Mouse (Mus musculus) myocyte (in vitro differentiated cells): ENCODE results near the gene Rbfox1.

Experiments
- E2F4 ChIP-seq: IDR thresholded peaks from one replicate; pipeline ENCODE4 v1.6.1; 2011; ENCODE audit warnings: mild to moderate bottlenecking, control low read depth, moderate library complexity; ENCODE audit not compliant: insufficient read depth
- MAX ChIP-seq: IDR thresholded peaks from one replicate; pipeline ENCODE4 v1.6.1; 2011; ENCODE audit warnings: low read depth, mild to moderate bottlenecking, control low read depth
- MYOD1 ChIP-seq, 3 experiments: IDR thresholded peaks; one replicate each; pipeline ENCODE4 v1.6.1; 2011; ENCODE audit warnings: control low read depth in 2 of 3, low read depth in 2 of 3, mild to moderate bottlenecking in 2 of 3, moderate library complexity in 1 of 3; ENCODE audit not compliant: insufficient read length in 2 of 3, control insufficient read depth in 1 of 3
- POLR2A ChIP-seq: IDR thresholded peaks from one replicate; pipeline ENCODE4 v1.6.1; 2011; ENCODE audit warnings: low read depth, mild to moderate bottlenecking, control low read depth, moderate library complexity; ENCODE audit not compliant: insufficient read length
- POLR2AphosphoS2 ChIP-seq: IDR thresholded peaks from one replicate; pipeline ENCODE4 v1.6.1; 2011; ENCODE audit warnings: low read depth, control low read depth; ENCODE audit not compliant: insufficient read length
- SRF ChIP-seq: IDR thresholded peaks from one replicate; pipeline ENCODE4 v1.6.1; 2011; ENCODE audit warnings: low read depth; ENCODE audit not compliant: control insufficient read depth, insufficient read length
- TCF12 ChIP-seq: IDR thresholded peaks from one replicate; pipeline ENCODE4 v1.6.1; 2011; ENCODE audit warnings: mild to moderate bottlenecking, control low read depth; ENCODE audit not compliant: poor library complexity, insufficient read depth, severe bottlenecking
- TCF3 ChIP-seq: IDR thresholded peaks from one replicate; pipeline ENCODE4 v1.6.1; 2011; ENCODE audit warnings: low read depth, control low read depth; ENCODE audit not compliant: insufficient read length
- USF1 ChIP-seq: IDR thresholded peaks from one replicate; pipeline ENCODE4 v1.6.1; 2011; ENCODE audit warnings: low read depth, mild to moderate bottlenecking, control low read depth, moderate library complexity

DNA sequence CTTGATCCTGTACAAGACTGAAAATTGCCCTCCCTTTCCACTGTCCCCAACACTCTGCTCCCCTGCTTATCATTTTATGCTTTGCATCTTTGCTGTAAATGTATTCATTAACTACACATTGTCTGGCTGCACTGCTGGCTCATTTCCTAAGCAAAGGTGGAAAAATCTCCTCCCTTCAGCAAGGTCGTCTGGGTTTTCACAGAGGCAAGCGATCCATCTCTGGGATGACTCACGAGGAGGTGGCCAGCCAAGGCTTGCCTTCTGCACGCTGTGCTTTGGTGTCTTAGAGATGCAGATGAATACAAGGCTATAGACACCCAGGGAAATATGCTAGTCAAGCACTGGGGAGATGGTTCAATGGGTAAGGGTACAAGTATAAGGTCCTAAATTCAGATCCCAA, 264.2 kb downstream of the Rbfox1 start:
- TF ChIP-seq E2F4 (no peak), MAX (no peak), POLR2AphosphoS2 (no peak), USF1 (no peak), SRF (no peak), POLR2A (no peak), MYOD1 (IDR thresholded peaks at IDR 0.05; ENCODE audit: control insufficient read depth in 1 of 3, insufficient read length in 2 of 3, low read depth in 2 of 3) (no peak), TCF3 (no peak), TCF12 (no peak)
